Mouse (Mus musculus) forebrain, embryonic 11.5 days (tissue): ENCODE results near the gene Rpain. TPM values are rescaled to one million over a fixed set of nuclear protein-coding genes. Genes with fewer than 3 reads are reported as not detected.

Experiments
- ATAC-seq: fragments of 200-750 bp; cut with Nextera tagmentation; replicated peaks from 2 replicates; pipeline ENCODE4 v1.8.0; 2017; ENCODE audit warnings: moderate TSS enrichment; ENCODE audit not compliant: low FRiP score
- DNase-seq: peaks from one replicate; pipeline ENCODE4 v3.0.0-alpha.2; 2017; ENCODE audit warnings: low spot score
- H3K27ac ChIP-seq: fragments of 300-500 bp; sonication (generic); 2 replicates; pipeline ENCODE4 v1.5.1; 2014; ENCODE audit warnings: low read depth, low read length
- H3K27me3 ChIP-seq: fragments of 300-500 bp; sonication (generic); 2 replicates; pipeline ENCODE4 v1.6.1; 2014; ENCODE audit warnings: mild to moderate bottlenecking, low read length, mixed read lengths; ENCODE audit not compliant: control insufficient read depth, insufficient read depth
- H3K36me3 ChIP-seq: fragments of 300-500 bp; sonication (generic); 2 replicates; pipeline ENCODE4 v1.6.1; 2014; ENCODE audit warnings: mild to moderate bottlenecking, low read length, moderate library complexity, mixed read lengths; ENCODE audit not compliant: control insufficient read depth, insufficient read depth
- H3K4me1 ChIP-seq: fragments of 300-500 bp; sonication (generic); replicated peaks from 2 replicates; pipeline ENCODE4 v1.6.1; 2014; ENCODE audit warnings: low read length, mixed read lengths; ENCODE audit not compliant: control insufficient read depth, insufficient read depth
- H3K4me2 ChIP-seq: fragments of 300-500 bp; sonication (generic); 2 replicates; pipeline ENCODE4 v1.6.1; 2014; ENCODE audit warnings: low read depth, mild to moderate bottlenecking, low read length, moderate library complexity, mixed read lengths; ENCODE audit not compliant: severe bottlenecking
- H3K4me3 ChIP-seq: fragments of 300-500 bp; sonication (generic); 2 replicates; pipeline ENCODE4 v1.5.1; 2014; ENCODE audit warnings: low read depth, low read length
- H3K9ac ChIP-seq: fragments of 300-500 bp; sonication (generic); 2 replicates; pipeline ENCODE4 v1.6.1; 2014; ENCODE audit warnings: low read length
- H3K9me3 ChIP-seq: fragments of 300-500 bp; sonication (generic); 2 replicates; pipeline ENCODE4 v1.6.1; 2016; ENCODE audit warnings: low read length, mixed read lengths; ENCODE audit not compliant: control insufficient read depth
- WGBS: fragments of 180-500 bp; shearing (Covaris S2); extraction: QIAGEN DNeasy Blood & Tissue Kit; methylation state at CpG from one replicate; pipeline ENCODE4 v1.1.7; 2014; 5-methylcytosine and 5-hydroxymethylcytosine counted together
- polyA plus RNA-seq: library from polyadenylated mRNA; unstranded; fragments of >200 nt; fragmentation: Nextera tagmentation; extraction: Ambion mirVana; gene quantifications from 2 replicates; pipeline ENCODE4 v1.2.1, GENCODE M21; 2014

Rpain gene
- polyA plus RNA-seq, 1 experiment from 2014 or later: 84.0 TPM

- H3K9ac ChIP-seq: no peak overlapping the region
- no peak for ATAC-seq
- no peaks in the 10 kb centered on the region; the same call in 1 of the 2 replicates for H3K36me3 ChIP-seq
- peaks cover 4% of the 10 kb centered on the region; the same call in 1 of the 2 replicates for H3K4me1 ChIP-seq
- no peak overlapping the region for H3K4me2 ChIP-seq
- no peaks in the 10 kb centered on the region for H3K9me3 ChIP-seq
- no peaks in the 10 kb centered on the region for H3K27me3 ChIP-seq
- WGBS: 92% methylated on average over 7 of the region's 7 CpGs
- no peak overlapping the region for H3K27ac ChIP-seq
- no peak overlapping the region for H3K4me3 ChIP-seq
- no peak for DNase-seq
Observed at GRCm38 (mm10) chr11:71007831-71008230, 37.8 kb downstream of the Rpain start.

- no peak overlapping the region for H3K27ac ChIP-seq
- H3K36me3 ChIP-seq: no peaks in the 10 kb centered on the region; the same call in 1 of the 2 replicates
- H3K4me3 ChIP-seq: no peak overlapping the region
- whole genome bisulfite sequencing: 91% methylated on average over 3 of the region's 3 CpGs
- H3K9me3 ChIP-seq: no peaks in the 10 kb centered on the region
- no peak overlapping the region for H3K9ac ChIP-seq
- H3K4me2 ChIP-seq: no peak overlapping the region
- no peaks in the 10 kb centered on the region for H3K27me3 ChIP-seq
- H3K4me1 ChIP-seq: no peaks in the 10 kb centered on the region
- DNase-seq (no peak), ATAC-seq (no peak)
Observed at GRCm38 (mm10) chr11:71008321-71008720, 38.3 kb downstream of the Rpain start.

GRCm38 (mm10) chr11:71012743-71013142 lies 42.7 kb downstream of the Rpain start:
- no peak for ATAC-seq
- Histone ChIP-seq H3K9me3 (no peaks in the 10 kb centered on the region), H3K36me3 (no peaks in the 10 kb centered on the region; the same call in 1 of the 2 replicates), H3K4me3 (no peak overlapping the region), H3K9ac (no peak overlapping the region), H3K4me2 (no peak overlapping the region), H3K4me1 (0 out of 2 replicates have a peak, but pooled peaks cover 3% of the 10 kb centered on the region), H3K27ac (no peak overlapping the region), H3K27me3 (no peaks in the 10 kb centered on the region)
- 95% methylated on average over 7 of the region's 7 CpGs for WGBS
- DNase-seq: no peak

DNA sequence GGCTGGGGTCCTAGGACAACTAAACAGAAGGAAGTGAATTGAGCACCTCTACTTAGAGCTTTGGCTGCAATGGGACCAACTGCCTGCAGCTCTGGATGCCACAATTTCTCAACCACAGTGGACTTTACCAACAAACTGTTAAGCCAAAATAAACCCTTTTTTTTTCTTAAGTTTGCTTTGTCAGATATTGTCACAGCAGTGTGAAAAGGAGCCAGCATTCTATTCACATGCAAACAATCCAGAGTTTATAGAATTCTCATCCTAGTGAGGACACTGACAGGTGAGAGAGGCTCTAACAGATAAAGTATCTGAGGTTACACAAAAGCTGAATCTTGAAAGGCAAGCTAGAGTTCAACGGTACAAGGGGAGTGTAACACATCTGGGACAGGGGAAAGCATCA lies 47.0 kb downstream of the Rpain start:
- no peaks in the 10 kb centered on the region for H3K27me3 ChIP-seq
- H3K4me3 ChIP-seq: no peak overlapping the region
- ATAC-seq (no peak), DNase-seq (no peak)
- H3K9ac ChIP-seq: no peak overlapping the region
- peaks cover 14% of the 10 kb centered on the region; the same call in 1 of the 2 replicates for H3K4me1 ChIP-seq
- no peaks in the 10 kb centered on the region for H3K9me3 ChIP-seq
- no peak overlapping the region for H3K27ac ChIP-seq
- H3K36me3 ChIP-seq: peaks cover 4% of the 10 kb centered on the region
- H3K4me2 ChIP-seq: no peak overlapping the region
- 90% methylated on average over 1 of the region's 1 CpGs for WGBS

DNA sequence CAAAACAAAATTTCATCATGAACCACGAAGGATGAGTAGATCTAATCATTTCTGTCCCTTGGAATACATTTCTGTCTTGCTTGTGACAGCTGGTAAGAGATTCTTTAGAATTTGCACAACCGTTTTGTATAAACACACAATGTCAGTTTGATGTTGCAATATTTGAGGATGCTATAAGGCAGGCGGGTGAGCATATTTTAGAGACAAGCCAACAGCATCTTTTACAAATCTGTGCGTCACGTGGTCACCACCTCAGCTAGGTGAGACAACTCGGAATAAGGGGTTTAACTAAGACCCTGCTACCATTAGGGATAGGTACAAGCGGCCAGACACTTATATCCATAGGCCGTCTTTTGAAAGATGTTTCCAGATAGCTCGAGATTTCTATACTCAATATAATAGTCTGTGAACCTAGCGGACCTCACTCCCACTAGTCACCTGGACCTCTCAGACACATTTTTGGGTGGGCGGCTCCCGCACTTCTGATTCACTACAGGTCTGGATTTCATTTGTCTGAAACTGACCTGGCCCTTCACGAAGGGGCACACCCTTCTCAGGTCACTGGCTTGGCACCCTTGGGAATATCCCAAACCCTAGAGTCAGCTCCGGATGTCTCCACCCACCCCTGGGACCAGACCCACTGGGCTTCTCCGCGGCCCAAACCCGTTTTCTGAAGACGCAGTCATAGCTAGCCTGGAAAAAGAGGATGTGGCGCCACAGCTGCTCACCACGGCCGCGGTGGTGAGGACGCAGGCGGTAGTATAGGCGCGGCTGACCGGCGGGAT lies 48.6 kb downstream of the Rpain start:
- 7% methylated on average over 28 of the region's 28 CpGs for WGBS
- peak; percentile 42 for ATAC-seq
- H3K27ac ChIP-seq: no peak overlapping the region

DNA sequence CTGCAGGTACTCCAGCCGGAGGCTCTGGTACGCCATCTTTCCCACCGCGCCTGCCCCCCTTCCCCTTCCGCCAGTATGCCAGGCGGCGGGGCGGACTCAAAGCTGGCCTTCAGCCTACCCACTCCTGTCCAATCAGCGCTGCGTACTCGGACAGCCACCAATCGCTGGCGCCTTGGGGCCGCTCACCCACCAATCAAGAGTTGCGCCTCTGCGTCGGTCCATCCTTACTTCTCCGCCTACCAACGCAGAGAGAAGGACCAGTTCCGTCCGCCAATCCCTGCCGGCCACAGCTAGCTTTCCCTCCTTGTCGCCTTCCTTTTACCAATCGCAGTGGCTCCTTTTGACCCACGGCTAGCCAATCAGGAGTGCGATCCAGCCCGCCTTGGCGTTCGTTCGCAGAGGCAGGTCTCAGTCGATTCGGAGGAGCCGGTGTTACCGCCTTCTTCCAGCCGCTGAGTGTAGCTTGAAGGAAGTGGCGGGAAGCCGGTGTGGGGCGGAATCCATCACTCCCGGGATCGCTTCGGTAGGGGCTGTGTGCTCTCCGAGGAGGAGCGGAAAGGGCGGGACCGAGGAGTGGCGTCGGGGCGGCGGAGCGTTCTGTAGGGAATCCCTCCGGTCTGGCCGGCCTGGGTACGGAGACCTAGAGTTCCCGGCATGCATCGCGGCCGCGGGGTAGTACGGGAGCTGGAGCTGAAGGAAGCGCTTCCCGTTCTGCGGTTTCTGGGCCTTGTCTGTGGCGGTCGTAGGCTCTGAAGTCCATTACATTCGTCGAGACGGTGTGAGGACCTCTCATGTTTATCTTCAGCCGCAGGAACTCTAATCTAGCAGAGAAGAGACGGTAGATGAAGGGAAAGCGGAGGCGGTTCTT lies 49.4 kb downstream of the Rpain start, which contains the start of the genes Mis12 and Derl2:
Gene Mis12, plus strand, starts transcription at position 411 of the 868 bp plus-strand sequence.
Gene Derl2, minus strand, starts transcription at position 641 of the 868 bp plus-strand sequence.
- peaks cover 5% of the 10 kb centered on the region for H3K36me3 ChIP-seq
- peak within 1 kb of the TSS; percentile 89 for H3K9ac ChIP-seq
- peak; percentile 98 for DNase-seq
- H3K9me3 ChIP-seq: no peaks in the 10 kb centered on the region
- ATAC-seq: peak; percentile 100
- H3K4me2 ChIP-seq: peak within 1 kb of the TSS; percentile 85
- H3K27ac ChIP-seq: peak within 1 kb of the TSS; percentile 91
- H3K4me1 ChIP-seq: peaks cover 14% of the 10 kb centered on the region; the same call in 1 of the 2 replicates
- under 1% methylated on average over 71 of the region's 71 CpGs for WGBS
- H3K4me3 ChIP-seq: peak within 1 kb of the TSS; percentile 86
- no peaks in the 10 kb centered on the region for H3K27me3 ChIP-seq

More for the DNA sequence above, 48.6 kb downstream of the Rpain start:
- Histone ChIP-seq H3K9me3 (no peaks in the 10 kb centered on the region), H3K4me1 (peaks cover 14% of the 10 kb centered on the region; the same call in 1 of the 2 replicates), H3K4me2 (peak overlapping the region; percentile 73), H3K27me3 (no peaks in the 10 kb centered on the region), H3K4me3 (peak overlapping the region; percentile 86), H3K9ac (peak overlapping the region; percentile 89), H3K36me3 (peaks cover 4% of the 10 kb centered on the region)
- no peak for DNase-seq

Other genes with a start within 250 kb of the Rpain start
- gene Zfp3, start 206.0 kb upstream of the Rpain start, polyA plus RNA-seq: 9.2 and 10.4 TPM in 2 replicates
- gene Scimp, start 157.6 kb upstream of the Rpain start, polyA plus RNA-seq: not detected in 2 replicates
- 41.2 and 42.7 TPM in 2 replicates for gene Rabep1, start 125.4 kb upstream of the Rpain start, polyA plus RNA-seq
- gene Nup88, start 240 bp upstream of the Rpain start, polyA plus RNA-seq: 169 and 176 TPM in 2 replicates
- gene C1qbp, start 12.8 kb downstream of the Rpain start, polyA plus RNA-seq: 261 and 278 TPM in 2 replicates
- gene Dhx33, start 34.2 kb downstream of the Rpain start, polyA plus RNA-seq: 25.5 and 27.6 TPM in 2 replicates
- gene Mis12, start 49.4 kb downstream of the Rpain start, polyA plus RNA-seq: 62.7 and 63.1 TPM in 2 replicates
- gene Derl2, start 49.6 kb downstream of the Rpain start, polyA plus RNA-seq: 35.9 and 41.3 TPM in 2 replicates
- 95.4 and 106 TPM in 2 replicates for gene 6330403K07Rik, start 63.3 kb downstream of the Rpain start, polyA plus RNA-seq
- gene Nlrp1a, start 174.5 kb downstream of the Rpain start, polyA plus RNA-seq: 0.09 TPM in 1 of 2 replicates, not detected in the other